Mouse (Mus musculus): ENCODE data around the gene Col12a1. TPM values are rescaled to one million over a fixed set of nuclear protein-coding genes. Genes with fewer than 3 reads are reported as not detected.

The Col12a1 gene
- polyA plus RNA-seq (2017; shearing (Covaris generic)) = not detected

DNA sequence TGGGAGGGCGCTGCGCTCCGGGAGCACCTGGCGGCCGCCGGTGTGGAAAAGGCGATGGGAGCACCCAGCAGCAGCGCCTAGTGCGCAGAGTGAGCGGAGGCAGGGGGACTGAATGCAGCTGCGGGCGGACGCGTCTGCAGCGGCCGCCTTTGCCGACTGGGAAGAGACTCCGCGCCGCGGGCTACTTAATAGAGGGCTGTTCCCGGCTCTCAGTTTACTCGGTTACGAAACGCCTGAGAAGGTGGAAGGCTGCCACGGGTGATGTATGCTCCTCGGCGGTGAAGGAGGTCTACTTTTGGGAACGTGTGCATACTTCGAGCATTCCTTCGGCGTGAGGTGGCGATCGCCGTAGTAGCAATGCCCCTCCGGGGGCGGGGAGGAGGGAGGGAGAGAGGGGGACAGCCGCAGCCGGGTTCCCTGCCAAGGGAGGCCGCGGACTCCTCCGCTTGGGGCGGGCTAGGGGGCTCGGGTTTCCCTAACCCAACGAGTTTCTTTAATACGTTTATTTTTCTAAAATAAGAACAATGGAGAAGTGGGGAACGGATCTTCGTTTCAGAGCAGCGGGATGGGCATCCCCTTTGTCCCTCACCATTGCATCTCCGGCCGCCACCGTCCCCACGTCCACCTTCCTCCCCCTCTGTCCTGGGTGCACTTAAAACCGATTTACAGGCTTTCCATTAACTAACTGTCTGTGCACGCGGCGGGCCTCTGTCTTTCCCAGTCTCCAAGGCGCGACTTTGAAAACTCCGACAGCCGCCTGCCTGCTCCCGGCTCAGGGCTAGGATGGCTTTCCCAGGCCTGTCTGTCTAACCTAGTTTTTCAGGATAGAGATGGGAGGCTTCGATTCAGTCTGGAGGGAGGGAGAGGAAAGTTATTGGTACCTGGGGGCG is at the start of gene Col12a1:
Gene Col12a1, minus strand, starts transcription at position 351 of the 890 bp plus-strand sequence.

DNA sequence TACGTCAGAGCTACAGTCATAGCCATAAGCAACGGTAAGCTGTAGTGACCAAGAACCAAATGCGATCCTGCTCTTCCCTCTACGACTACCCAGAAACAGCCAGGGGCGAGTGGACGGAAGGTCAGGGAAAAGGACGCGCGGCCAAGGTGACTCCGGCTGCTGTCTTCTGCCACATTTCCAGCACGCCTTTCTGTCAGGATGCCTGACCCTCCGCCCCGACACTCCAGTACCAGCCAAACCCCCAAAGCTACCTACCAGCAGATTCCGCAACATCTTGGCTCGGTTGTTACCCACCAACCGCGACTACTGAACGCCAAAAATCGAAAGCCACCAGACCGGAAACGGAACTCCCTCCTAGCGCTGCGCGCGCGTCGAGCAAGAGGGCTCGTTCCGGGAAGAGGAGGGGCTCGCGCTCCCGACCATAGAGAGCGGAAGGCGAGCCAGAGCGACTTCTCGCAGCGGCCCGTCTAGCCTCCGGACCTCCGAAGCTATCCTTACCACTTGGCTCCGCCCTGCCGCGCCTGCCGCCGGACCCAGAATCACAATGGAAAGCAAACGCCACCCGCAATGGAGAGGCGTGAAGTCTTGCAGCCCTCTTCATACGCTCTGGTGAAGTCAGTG is 40.9 kb upstream of the Col12a1 start, which contains the start of gene Cox7a2:
Gene Cox7a2, minus strand, starts transcription at position 494 of the 621 bp plus-strand sequence.

Other genes with a start within 250 kb of the Col12a1 start
- gene Cox7a2, start 41.0 kb upstream of the Col12a1 start, polyA plus RNA-seq (2017; shearing (Covaris generic)) = 277 TPM
- gene Tmem30a, start 74.7 kb upstream of the Col12a1 start, polyA plus RNA-seq (2017; shearing (Covaris generic)) = 82.3 TPM

All from inflammation-experienced regulatory T-cells, adult 16 weeks (primary cell).